Mouse (Mus musculus) thymus, adult 2 months (tissue): ENCODE data around the gene Tesk2.

Source experiments
- CTCF ChIP-seq: fragments of 200-500 bp; IDR thresholded peaks from 2 replicates; pipeline ENCODE4 v1.5.1; 2012; ENCODE audit warnings: mild to moderate bottlenecking, control low read depth, low read length, moderate library complexity, borderline replicate concordance; ENCODE audit not compliant: control insufficient read depth, poor library complexity, insufficient read depth; ENCODE audit errors: extremely low read depth
- POLR2A ChIP-seq: fragments of 200-500 bp; IDR thresholded peaks from 2 replicates; pipeline ENCODE4 v1.6.1; 2012; ENCODE audit warnings: mild to moderate bottlenecking, low read length, control low read depth, moderate library complexity; ENCODE audit not compliant: control insufficient read depth, poor library complexity, insufficient read depth; ENCODE audit errors: extremely low read depth

DNA sequence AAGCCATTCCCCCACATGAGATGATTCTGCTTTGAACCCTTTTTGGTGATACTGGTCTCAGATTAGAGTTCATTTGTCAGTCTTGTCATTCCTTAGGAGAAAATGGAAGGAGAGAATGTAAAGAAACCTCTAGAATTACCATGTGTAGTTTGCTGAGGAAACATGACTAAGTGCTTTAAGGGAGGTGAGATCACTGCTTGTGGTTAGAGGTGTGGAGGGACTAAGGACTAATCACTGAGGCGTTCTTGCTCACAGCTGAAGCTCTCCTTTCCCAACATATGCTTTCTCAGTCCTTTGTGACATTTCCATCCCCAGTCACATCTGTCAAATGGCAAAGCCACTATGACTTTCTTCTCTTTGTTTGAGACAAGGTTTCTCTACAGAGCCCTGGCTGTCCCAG lies 42.9 kb upstream of the Tesk2 start:
- no peak for TF ChIP-seq CTCF
- no peak for TF ChIP-seq POLR2A
